Mouse (Mus musculus): ENCODE data around the gene Srd5a2. TPM values are rescaled to one million over a fixed set of nuclear protein-coding genes. Genes with fewer than 3 reads are reported as not detected.

Gene Srd5a2
- polyA plus RNA-seq, 1 experiment from 2014 or later: not detected

DNA sequence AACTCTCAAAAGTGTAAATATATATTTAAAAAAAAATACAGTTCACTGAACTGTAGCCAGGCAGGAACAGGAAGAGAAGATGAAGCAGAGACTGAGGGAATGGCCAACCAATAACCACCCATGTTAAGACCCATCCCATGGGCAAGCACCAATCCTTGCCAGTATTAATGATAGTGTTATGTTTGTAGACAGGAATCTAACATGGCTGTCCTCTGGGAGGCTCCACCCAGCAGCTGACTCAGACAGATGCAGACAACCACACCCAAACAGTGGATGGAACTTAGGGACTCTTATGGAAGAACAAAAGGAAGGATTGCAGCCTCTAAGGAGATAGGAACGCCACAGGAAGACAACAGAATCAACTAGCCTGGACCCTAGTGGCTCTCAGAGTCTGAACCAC, 64.8 kb downstream of the Srd5a2 start:
- no peaks in the 10 kb centered on the region for H3K36me3 ChIP-seq
- H3K9ac ChIP-seq: no peak overlapping the region
- WGBS: 73% methylated on average over 1 of the region's 1 CpGs

GRCm38 (mm10) chr17:73976066-73976465, 71.7 kb downstream of the Srd5a2 start:
- ATAC-seq (ENCODE audit: insufficient number of reproducible peaks, insufficient read depth, low FRiP score, low TSS enrichment, low read depth): no peak
- H3K9ac ChIP-seq: no peak overlapping the region
- H3K27ac ChIP-seq: no peak overlapping the region
- no peak overlapping the region for H3K4me3 ChIP-seq
- H3K4me1 ChIP-seq: peaks cover 3% of the 10 kb centered on the region
- no peaks in the 10 kb centered on the region for H3K27me3 ChIP-seq
- H3K36me3 ChIP-seq: no peaks in the 10 kb centered on the region
- no peak overlapping the region for H3K4me2 ChIP-seq
- no peaks in the 10 kb centered on the region for H3K9me3 ChIP-seq

More for the DNA sequence above, 64.8 kb downstream of the Srd5a2 start:
- Histone ChIP-seq H3K27ac (no peak overlapping the region), H3K4me2 (no peak overlapping the region), H3K9me3 (no peaks in the 10 kb centered on the region), H3K27me3 (no peaks in the 10 kb centered on the region), H3K4me1 (peaks cover 6% of the 10 kb centered on the region; the same call in 1 of the 2 replicates), H3K4me3 (no peak overlapping the region)
- no peak for ATAC-seq (ENCODE audit: insufficient number of reproducible peaks, insufficient read depth, low FRiP score, low TSS enrichment, low read depth)

DNA sequence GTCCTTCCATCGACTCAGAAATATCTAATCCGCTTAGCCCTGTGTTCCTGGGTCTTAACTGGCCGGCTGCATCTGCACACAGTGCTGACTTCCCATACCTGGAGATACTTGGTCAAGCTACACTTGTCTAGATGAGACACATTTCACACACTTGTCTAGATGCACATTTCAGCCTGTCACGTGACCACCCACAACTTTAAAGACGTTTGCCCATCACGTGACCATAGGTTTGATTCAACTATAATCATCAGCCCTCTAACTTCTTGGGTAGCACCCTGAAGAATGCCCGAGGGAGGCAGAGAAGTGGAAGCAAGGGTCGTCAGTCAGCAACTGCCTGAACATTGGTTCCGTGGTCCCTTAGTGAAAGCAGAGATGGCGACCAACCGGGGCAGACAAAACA, 75.1 kb downstream of the Srd5a2 start:
- Histone ChIP-seq H3K36me3 (no peaks in the 10 kb centered on the region), H3K4me2 (no peak overlapping the region), H3K4me1 (peaks cover 6% of the 10 kb centered on the region), H3K9me3 (no peaks in the 10 kb centered on the region), H3K27me3 (no peaks in the 10 kb centered on the region), H3K27ac (no peak overlapping the region), H3K4me3 (no peak overlapping the region), H3K9ac (no peak overlapping the region)
- WGBS: 86% methylated on average over 11 of the region's 11 CpGs
- no peak for ATAC-seq (ENCODE audit: insufficient number of reproducible peaks, insufficient read depth, low FRiP score, low TSS enrichment, low read depth)

GRCm38 (mm10) chr17:73971291-73971690, 76.4 kb downstream of the Srd5a2 start:
- no peak for ATAC-seq (ENCODE audit: insufficient number of reproducible peaks, insufficient read depth, low FRiP score, low TSS enrichment, low read depth)
- Histone ChIP-seq H3K27me3 (no peaks in the 10 kb centered on the region), H3K4me2 (no peak overlapping the region), H3K9me3 (no peaks in the 10 kb centered on the region), H3K27ac (no peak overlapping the region), H3K9ac (no peak overlapping the region), H3K36me3 (no peaks in the 10 kb centered on the region), H3K4me1 (peaks cover 6% of the 10 kb centered on the region), H3K4me3 (no peak overlapping the region)
- 64% methylated on average over 4 of the region's 4 CpGs for WGBS

DNA sequence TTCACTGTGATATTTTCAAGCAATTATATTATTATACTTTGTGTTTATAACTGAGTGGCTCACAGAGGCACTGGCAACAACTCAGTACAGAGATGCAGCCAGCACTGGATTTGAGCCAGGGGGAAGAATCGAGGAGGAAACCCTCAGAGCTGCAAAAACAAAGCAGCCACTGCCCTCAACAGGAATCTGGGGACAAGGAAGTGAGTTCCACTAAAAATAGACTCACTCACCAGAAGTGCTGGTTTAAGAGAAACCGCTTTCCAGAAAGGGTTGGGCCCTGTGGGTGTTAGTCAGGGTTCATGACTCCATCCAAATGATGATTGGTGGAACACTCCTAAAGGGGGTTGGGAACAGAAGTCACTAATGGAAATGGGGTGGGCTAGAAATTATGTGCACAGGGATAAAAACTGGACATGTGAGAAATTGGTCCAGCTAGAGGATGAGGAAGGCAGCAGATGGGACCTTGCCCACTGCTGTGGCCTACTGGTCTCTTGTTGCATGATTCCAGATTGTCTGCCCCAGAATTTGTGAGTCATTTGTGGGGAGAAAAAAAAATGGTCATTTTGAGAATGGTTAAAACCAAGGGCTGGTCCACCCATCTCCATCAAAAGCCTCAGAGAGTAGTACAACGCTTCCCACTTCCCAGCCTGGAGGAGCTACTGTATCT, 77.2 kb downstream of the Srd5a2 start:
- Histone ChIP-seq H3K27ac (no peak overlapping the region), H3K4me2 (no peak overlapping the region), H3K36me3 (no peaks in the 10 kb centered on the region), H3K9ac (no peak overlapping the region), H3K4me1 (peaks cover 6% of the 10 kb centered on the region), H3K4me3 (no peak overlapping the region), H3K27me3 (no peaks in the 10 kb centered on the region), H3K9me3 (no peaks in the 10 kb centered on the region)
- ATAC-seq (ENCODE audit: insufficient number of reproducible peaks, insufficient read depth, low FRiP score, low TSS enrichment, low read depth): no peak
- WGBS: 61% methylated on average over 3 of the region's 3 CpGs

Other genes starting within 250 kb of the Srd5a2 start
- gene Ehd3, start 243.8 kb downstream of the Srd5a2 start, polyA plus RNA-seq (2015; fragmentation: Nextera tagmentation; extraction: Ambion mirVana): 4.3 and 4.9 TPM in 2 replicates
- gene Xdh, start 97.7 kb downstream of the Srd5a2 start, polyA plus RNA-seq (2015; fragmentation: Nextera tagmentation; extraction: Ambion mirVana): 0.59 and 0.87 TPM in 2 replicates
- 80.3 and 85.8 TPM in 2 replicates for gene Memo1, start 247.6 kb upstream of the Srd5a2 start, polyA plus RNA-seq (2015; fragmentation: Nextera tagmentation; extraction: Ambion mirVana)